Mouse (Mus musculus): ENCODE measurements around the gene Atf5. TPM values are rescaled to one million over a fixed set of nuclear protein-coding genes. Genes with fewer than 3 reads are reported as not detected.

Atf5 gene
- polyA plus RNA-seq, 1 experiment from 2014 or later, result 1.9 TPM

DNA sequence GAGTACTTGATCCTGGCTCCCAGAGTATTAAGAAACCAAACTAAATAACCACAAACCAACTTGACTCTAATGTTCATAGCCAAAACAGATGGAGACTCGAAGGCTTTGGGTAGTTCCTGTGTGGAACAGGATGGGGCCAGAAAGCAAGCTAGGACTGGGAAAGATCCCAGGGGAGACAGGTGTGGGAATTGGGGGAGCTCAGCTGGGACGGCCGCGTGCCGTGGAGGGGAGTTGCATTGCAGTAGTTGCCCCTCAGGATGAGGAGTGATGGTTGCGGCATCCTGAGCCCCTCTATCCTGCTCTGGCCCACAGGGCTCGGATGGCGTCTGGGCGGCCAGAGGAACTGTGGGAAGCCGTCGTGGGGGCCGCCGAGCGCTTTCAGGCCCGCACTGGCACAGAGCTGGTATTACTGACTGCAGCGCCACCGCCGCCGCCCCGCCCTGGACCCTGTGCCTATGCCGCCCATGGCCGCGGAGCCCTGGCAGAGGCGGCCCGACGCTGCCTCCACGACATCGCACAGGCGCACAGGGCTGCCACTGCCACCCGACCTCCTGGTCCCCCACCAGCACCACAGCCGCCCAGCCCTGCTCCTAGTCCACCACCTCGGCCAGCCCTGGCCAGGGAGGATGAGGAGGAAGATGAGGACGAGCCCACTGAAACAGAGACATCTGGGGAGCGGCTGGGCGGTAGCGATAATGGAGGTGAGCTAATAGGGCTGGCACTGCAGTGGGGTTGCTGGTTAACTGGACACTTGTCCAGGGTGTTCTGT, 36.0 kb upstream of the Atf5 start:
- 91% methylated on average over 35 of the region's 36 CpGs for WGBS
- no peak overlapping the region for H3K9ac ChIP-seq (ENCODE audit: low read depth, low read length)
- H3K9me3 ChIP-seq (ENCODE audit: control insufficient read depth, low read length), result no peaks in the 10 kb centered on the region
- no peak overlapping the region for H3K4me3 ChIP-seq (ENCODE audit: low read depth, low read length)
- no peaks in the 10 kb centered on the region for H3K27me3 ChIP-seq (ENCODE audit: control insufficient read depth, insufficient read depth, low read length)
- H3K4me1 ChIP-seq (replicated peaks; ENCODE audit: control insufficient read depth, insufficient read depth, low read length), result peaks cover 10% of the 10 kb centered on the region
- no peak overlapping the region for H3K27ac ChIP-seq (ENCODE audit: low read depth, low read length)
- ATAC-seq (ENCODE audit: low FRiP score) (no peak), DNase-seq (ENCODE audit: low spot score) (no peak)
- H3K4me2 ChIP-seq (replicated peaks; ENCODE audit: low read depth, low read length), result no peak overlapping the region
- H3K36me3 ChIP-seq (ENCODE audit: control insufficient read depth, insufficient read depth, low read length), result no peaks in the 10 kb centered on the region; the same call in 1 of the 2 replicates

DNA sequence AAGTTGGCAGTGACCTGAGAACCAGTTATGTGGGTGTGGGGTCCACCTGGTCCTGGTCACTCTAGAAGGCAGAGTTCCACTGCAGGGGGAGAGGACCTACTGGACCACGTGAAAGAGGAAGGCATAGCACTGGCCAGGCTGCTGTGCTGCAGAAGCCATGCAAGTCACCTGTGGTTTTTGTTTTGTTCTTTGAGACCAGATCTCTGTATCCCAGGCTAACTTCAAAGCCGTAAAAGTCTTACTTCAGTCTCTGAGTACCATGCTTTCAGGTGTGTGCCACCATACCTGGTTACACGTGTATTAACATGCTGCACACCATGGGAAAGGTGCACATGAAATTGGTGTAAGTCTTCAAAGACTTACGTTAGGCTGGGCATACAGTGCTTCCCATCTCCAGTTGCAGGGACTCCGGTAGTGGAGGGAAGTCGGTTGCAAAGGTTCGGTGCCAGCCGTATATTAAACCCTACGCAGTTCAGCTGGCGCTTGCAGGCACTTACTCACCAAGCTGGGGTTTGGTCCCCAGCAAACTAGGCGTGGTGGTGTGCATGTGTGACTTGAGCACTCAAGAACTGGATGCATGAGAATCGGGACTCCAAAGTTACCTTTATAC, 35.3 kb upstream of the Atf5 start:
- H3K27me3 ChIP-seq (ENCODE audit: control insufficient read depth, insufficient read depth, low read length), result no peaks in the 10 kb centered on the region
- ATAC-seq (ENCODE audit: low FRiP score), result no peak
- H3K4me1 ChIP-seq (replicated peaks; ENCODE audit: control insufficient read depth, insufficient read depth, low read length), result peaks cover 10% of the 10 kb centered on the region
- no peak overlapping the region for H3K4me3 ChIP-seq (ENCODE audit: low read depth, low read length)
- H3K9me3 ChIP-seq (ENCODE audit: control insufficient read depth, low read length), result no peaks in the 10 kb centered on the region
- no peak for DNase-seq (ENCODE audit: low spot score)
- no peak overlapping the region for H3K4me2 ChIP-seq (replicated peaks; ENCODE audit: low read depth, low read length)
- H3K27ac ChIP-seq (ENCODE audit: low read depth, low read length), result no peak overlapping the region
- 93% methylated on average over 12 of the region's 12 CpGs for WGBS
- no peaks in the 10 kb centered on the region; the same call in 1 of the 2 replicates for H3K36me3 ChIP-seq (ENCODE audit: control insufficient read depth, insufficient read depth, low read length)
- H3K9ac ChIP-seq (ENCODE audit: low read depth, low read length), result no peak overlapping the region

DNA sequence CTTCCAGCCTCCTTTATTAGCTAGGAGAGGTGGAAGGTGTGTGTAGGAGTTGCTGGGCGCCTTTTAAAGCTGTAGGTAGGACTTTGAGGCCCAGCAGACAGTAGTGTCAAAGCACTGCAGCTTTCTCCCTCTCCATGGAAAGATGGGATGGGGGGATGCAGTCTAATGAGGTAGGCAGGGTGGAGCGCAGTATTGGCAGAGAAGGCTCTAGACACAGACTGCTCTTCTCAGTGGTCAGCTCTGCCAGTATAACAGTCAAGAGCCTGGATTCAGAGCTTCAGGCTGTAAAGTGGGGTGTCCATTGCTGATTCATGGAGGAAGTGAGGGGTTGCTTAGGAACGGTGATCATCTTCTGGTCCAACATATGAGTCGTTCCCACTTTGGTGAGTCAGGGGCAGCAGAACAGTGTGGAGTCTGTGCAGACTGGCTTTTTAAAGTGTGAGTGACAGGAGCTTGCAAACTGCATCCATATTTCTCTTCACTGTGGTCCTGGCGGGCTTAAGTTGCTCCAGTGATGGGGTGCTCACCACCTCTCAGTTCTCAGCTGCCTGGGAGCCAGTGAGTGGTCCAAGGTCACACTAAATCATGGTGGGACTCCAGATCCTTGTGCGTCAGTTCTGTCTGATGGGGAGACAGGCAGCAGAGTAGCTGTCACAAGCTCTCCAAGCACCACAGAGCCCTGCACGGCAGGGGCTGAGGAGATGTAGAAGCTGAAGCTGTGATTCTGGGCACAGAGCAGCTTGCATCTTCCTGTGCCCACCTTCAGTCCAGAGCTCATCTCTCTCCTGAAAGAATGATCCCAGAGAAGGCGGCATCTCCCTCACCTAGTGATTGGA, 34.5 kb upstream of the Atf5 start:
- Histone ChIP-seq H3K36me3 (ENCODE audit: control insufficient read depth, insufficient read depth, low read length) (no peaks in the 10 kb centered on the region; the same call in 1 of the 2 replicates), H3K27me3 (ENCODE audit: control insufficient read depth, insufficient read depth, low read length) (no peaks in the 10 kb centered on the region), H3K4me1 (replicated peaks; ENCODE audit: control insufficient read depth, insufficient read depth, low read length) (peaks cover 10% of the 10 kb centered on the region), H3K4me3 (ENCODE audit: low read depth, low read length) (peak overlapping the region; percentile 83), H3K27ac (ENCODE audit: low read depth, low read length) (no peak overlapping the region), H3K9ac (ENCODE audit: low read depth, low read length) (peak overlapping the region; percentile 76), H3K9me3 (ENCODE audit: control insufficient read depth, low read length) (no peaks in the 10 kb centered on the region), H3K4me2 (replicated peaks; ENCODE audit: low read depth, low read length) (peak overlapping the region; percentile 84)
- no peak for ATAC-seq (ENCODE audit: low FRiP score)
- no peak for DNase-seq (ENCODE audit: low spot score)
- WGBS, result 83% methylated on average over 8 of the region's 8 CpGs

DNA sequence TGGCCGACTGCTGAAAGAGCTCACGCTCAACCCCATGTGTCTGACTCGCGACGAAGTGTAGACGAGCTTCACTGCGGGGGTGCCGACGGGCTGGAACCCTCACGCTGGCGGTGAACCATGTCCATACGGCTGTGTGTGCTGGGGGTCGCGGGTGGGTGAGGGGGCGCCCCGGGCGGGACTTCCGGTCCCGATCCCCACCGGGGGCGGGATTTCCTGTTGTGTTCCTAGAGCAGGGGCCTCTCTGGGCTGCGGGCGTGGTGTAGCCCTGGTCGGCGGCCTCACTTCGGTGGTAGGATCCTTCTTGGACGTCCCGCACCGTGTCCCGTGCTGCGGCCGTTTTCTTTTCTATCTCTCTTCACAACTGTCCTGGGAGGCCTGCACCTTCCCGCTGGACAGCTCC, 33.7 kb upstream of the Atf5 start:
- H3K4me1 ChIP-seq (replicated peaks; ENCODE audit: control insufficient read depth, insufficient read depth, low read length), result peaks cover 8% of the 10 kb centered on the region
- ATAC-seq (ENCODE audit: low FRiP score), result peak; percentile 54

DNA sequence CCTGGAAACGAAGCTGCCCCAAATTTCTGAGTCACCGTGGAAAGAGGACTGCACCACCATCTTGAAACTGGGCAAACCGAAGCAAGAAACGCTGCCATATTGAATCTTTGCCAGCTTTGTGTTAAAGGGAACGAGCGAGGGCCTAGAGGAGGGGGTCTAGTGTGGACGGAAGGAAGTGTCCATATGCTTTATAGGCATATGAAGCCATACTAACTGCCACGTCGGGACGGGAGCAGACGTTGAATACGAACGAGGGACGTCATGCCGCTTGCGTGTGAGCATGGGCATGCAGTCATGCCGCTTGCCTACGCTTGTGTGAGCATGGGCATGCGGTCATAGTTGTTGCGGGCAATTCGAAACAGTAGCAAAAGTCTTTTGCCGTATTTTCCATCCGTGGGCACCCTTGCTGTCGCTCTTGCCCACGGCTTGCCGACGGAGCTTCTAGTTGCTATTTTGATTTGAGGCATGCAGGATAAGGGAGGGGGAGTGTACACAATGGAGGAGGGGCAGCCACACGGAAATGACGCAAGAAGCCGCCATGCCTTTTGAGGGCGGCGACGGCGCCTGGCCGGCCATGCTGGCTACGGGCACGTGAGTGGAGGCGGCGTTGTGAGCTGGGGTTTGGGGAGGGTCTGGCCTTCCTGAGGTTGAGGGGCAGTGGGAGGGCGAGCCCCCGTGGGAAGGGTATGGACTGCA, 33.1 kb upstream of the Atf5 start:
- Histone ChIP-seq H3K9ac (ENCODE audit: low read depth, low read length) (peak overlapping the region; percentile 76), H3K36me3 (ENCODE audit: control insufficient read depth, insufficient read depth, low read length) (peaks cover 4% of the 10 kb centered on the region; the same call in 1 of the 2 replicates), H3K9me3 (ENCODE audit: control insufficient read depth, low read length) (no peaks in the 10 kb centered on the region), H3K4me2 (replicated peaks; ENCODE audit: low read depth, low read length) (peak overlapping the region; percentile 84), H3K4me3 (ENCODE audit: low read depth, low read length) (peak overlapping the region; percentile 83), H3K4me1 (replicated peaks; ENCODE audit: control insufficient read depth, insufficient read depth, low read length) (peaks cover 6% of the 10 kb centered on the region), H3K27me3 (ENCODE audit: control insufficient read depth, insufficient read depth, low read length) (no peaks in the 10 kb centered on the region), H3K27ac (ENCODE audit: low read depth, low read length) (peak overlapping the region; percentile 88)
- peak; percentile 76 for ATAC-seq (ENCODE audit: low FRiP score)
- under 1% methylated on average over 40 of the region's 41 CpGs for WGBS
- peak; percentile 90 for DNase-seq (ENCODE audit: low spot score)

More for the DNA sequence above, 33.7 kb upstream of the Atf5 start:
- Histone ChIP-seq H3K27ac (ENCODE audit: low read depth, low read length) (peak overlapping the region; percentile 88), H3K9ac (ENCODE audit: low read depth, low read length) (peak overlapping the region; percentile 76), H3K4me2 (replicated peaks; ENCODE audit: low read depth, low read length) (peak overlapping the region; percentile 84), H3K36me3 (ENCODE audit: control insufficient read depth, insufficient read depth, low read length) (peaks cover 4% of the 10 kb centered on the region; the same call in 1 of the 2 replicates), H3K27me3 (ENCODE audit: control insufficient read depth, insufficient read depth, low read length) (no peaks in the 10 kb centered on the region), H3K9me3 (ENCODE audit: control insufficient read depth, low read length) (no peaks in the 10 kb centered on the region), H3K4me3 (ENCODE audit: low read depth, low read length) (peak overlapping the region; percentile 83)
- peak; percentile 86 for DNase-seq (ENCODE audit: low spot score)
- WGBS, result 1% methylated on average over 33 of the region's 33 CpGs

DNA sequence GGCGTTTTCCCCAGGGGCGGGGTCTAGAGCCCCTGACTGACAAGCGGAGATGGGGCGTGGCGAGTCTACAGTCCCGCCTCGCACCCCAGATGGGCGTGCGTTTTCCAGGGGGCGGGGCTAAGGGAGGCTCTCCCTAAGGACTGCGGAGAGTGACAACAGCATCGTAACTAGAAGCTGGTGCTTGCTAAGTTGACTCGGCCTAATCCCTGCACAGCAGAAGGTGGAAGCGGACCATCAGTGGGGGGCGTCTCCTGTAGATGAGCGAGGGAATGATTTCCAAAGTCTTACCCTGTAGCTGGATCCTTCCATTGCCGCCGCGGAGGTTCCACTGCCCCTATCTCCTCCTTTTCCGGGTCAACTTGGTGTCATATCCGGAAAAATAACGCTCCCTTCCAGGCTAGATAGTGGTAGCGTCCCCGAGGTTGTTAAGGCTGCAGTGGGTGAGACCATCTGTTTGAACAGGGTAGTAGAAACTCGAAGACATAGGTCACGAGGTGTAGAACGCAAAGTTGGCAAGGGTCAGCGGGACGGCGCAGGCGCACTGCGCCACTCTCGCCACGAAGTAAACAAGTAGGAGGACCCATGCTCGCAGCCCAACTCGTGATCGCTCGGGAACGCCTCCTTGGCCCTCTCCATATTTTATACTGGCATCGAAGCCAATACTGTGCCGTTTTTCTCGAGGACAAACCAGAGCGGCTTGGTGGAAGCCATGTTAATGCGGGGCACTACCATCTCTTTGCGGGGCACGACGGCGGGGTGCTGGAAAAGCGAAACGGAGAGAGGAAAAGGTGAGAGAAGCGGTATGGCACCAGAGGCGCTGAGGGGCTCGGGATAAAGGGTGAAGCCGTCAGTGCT, 32.3 kb upstream of the Atf5 start, which contains the start of the genes Akt1s1 and Tbc1d17:
Akt1s1 (plus strand) TSS at position 431 of the 855 bp plus-strand sequence.
Tbc1d17 (minus strand) TSS at position 519 of the 855 bp plus-strand sequence.
- Histone ChIP-seq H3K4me2 (replicated peaks; ENCODE audit: low read depth, low read length) (peak within 1 kb of the TSS; percentile 84), H3K9me3 (ENCODE audit: control insufficient read depth, low read length) (no peaks in the 10 kb centered on the region), H3K27ac (ENCODE audit: low read depth, low read length) (peak within 1 kb of the TSS; percentile 88), H3K4me1 (replicated peaks; ENCODE audit: control insufficient read depth, insufficient read depth, low read length) (peaks cover 2% of the 10 kb centered on the region; the same call in 1 of the 2 replicates), H3K9ac (ENCODE audit: low read depth, low read length) (peak within 1 kb of the TSS; percentile 76), H3K27me3 (ENCODE audit: control insufficient read depth, insufficient read depth, low read length) (no peaks in the 10 kb centered on the region), H3K36me3 (ENCODE audit: control insufficient read depth, insufficient read depth, low read length) (peaks cover 9% of the 10 kb centered on the region), H3K4me3 (ENCODE audit: low read depth, low read length) (peak within 1 kb of the TSS; percentile 83)
- ATAC-seq (ENCODE audit: low FRiP score) (peak; percentile 86), DNase-seq (ENCODE audit: low spot score) (peak; percentile 96)
- WGBS, result under 1% methylated on average over 54 of the region's 54 CpGs

DNA sequence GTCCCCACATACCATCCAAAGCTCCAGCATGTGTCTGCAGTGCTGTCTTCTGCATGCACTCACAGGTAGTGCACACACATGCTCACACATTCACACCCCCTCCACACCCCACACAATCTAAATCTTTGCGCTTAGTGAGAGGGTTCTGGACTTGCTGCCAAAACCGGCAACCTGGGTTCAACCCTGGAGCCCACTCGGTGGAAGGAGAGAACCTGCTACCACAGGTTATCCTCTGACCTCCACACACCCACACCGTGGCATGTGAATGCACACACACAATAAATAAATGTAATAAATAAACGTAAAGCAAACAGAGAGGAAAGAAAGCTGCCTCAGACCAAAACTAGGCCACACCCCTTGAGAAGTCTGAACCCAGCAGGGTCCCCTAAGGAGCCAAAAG, 31.3 kb upstream of the Atf5 start:
- Histone ChIP-seq H3K36me3 (ENCODE audit: control insufficient read depth, insufficient read depth, low read length) (peaks cover 11% of the 10 kb centered on the region), H3K27ac (ENCODE audit: low read depth, low read length) (no peak overlapping the region), H3K9me3 (ENCODE audit: control insufficient read depth, low read length) (no peaks in the 10 kb centered on the region), H3K9ac (ENCODE audit: low read depth, low read length) (no peak overlapping the region), H3K4me1 (replicated peaks; ENCODE audit: control insufficient read depth, insufficient read depth, low read length) (no peaks in the 10 kb centered on the region; the same call in 1 of the 2 replicates), H3K4me3 (ENCODE audit: low read depth, low read length) (peak overlapping the region; percentile 83), H3K4me2 (replicated peaks; ENCODE audit: low read depth, low read length) (peak overlapping the region; percentile 84), H3K27me3 (ENCODE audit: control insufficient read depth, insufficient read depth, low read length) (no peaks in the 10 kb centered on the region)
- ATAC-seq (ENCODE audit: low FRiP score) (no peak), DNase-seq (ENCODE audit: low spot score) (no peak)
- WGBS, result 85% methylated on average over 5 of the region's 5 CpGs
